Mouse (Mus musculus) liver, postnatal 0 days (tissue): ENCODE data around the gene Kitl.

ENCODE experiments used
- CTCF ChIP-seq: sonication (generic); IDR thresholded peaks from 2 replicates; pipeline ENCODE4 v1.5.1; 2016; ENCODE audit warnings: antibody characterized with exemption, low read depth
- EP300 ChIP-seq: IDR thresholded peaks from 2 replicates; pipeline ENCODE4 v1.6.1; 2016; ENCODE audit warnings: antibody characterized with exemption, low read depth, mild to moderate bottlenecking

DNA sequence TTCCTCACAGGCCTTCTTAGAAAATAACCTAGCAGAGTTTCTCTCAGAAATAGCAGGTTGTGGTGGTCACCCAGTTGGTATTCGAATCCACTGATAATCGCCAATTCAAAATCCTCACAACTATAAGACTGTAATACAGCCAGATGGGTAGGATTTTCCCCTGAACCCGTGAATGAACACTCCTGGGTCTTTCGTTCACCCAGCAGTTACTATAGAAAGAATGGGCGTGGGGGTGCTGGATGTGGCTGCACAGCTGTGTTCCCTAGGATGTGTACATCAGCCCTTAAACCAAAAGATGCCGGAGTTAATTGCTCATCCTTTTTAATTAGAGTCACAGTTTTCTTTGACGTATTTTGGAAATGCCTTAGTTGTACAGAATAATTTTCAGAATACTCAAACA lies 50.9 kb downstream of the Kitl start:
- TF ChIP-seq CTCF (no peak), EP300 (no peak)
